Mouse (Mus musculus): ENCODE results near the gene Coq7. TPM values are rescaled to one million over a fixed set of nuclear protein-coding genes. Genes with fewer than 3 reads are reported as not detected.

Coq7 gene
- total RNA-seq (2021), result 10 to 100 TPM; 63.5 to 67.8 TPM
- long read RNA-seq, experiment 1, transcript Coq7-201 (6 exons, 914 nt), result major isoform, 86 of 87 reads
- long read RNA-seq, experiment 1, partial matches to known transcripts, result 0 of 87 reads
- long read RNA-seq, experiment 1, other reads (novel, unspliced or antisense), result 1 of 87 reads
- long read RNA-seq, experiment 2, transcript Coq7-201 (6 exons, 914 nt), result major isoform, 70 of 76 reads
- long read RNA-seq, experiment 2, partial matches to known transcripts, result 2 of 76 reads
- long read RNA-seq, experiment 2, other reads (novel, unspliced or antisense), result 3 of 76 reads

DNA sequence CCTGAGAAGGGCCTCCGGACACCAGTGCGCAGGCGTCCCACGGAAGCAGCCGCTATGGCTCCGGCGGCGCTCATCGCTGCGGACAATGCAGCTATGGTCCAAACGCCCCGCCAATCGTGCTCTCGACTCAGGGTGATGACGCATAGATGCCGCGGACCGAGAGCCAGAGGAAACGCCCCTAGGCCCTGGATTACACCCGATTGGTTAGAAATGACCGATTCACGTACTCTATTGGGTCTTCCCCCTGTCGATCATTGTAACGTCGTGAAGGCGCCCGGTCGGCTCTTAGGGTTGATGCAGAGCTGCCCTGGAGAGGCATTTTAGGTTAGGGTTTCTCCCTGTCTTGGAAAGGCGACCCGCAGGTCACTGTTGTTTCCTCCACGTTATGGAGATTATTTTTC, at the start of gene Coq7:
Gene Coq7, minus strand, starts transcription at position 179 of the 401 bp plus-strand sequence.
- DNase-seq (ENCODE audit: low spot score in 2 of 2), result peak in 1 of 2 experiments; percentile 92

- no peak for DNase-seq (ENCODE audit: low spot score in 2 of 2)
Measured at GRCm38 (mm10) chr7:118579938-118580337, 46.8 kb upstream of the Coq7 start.

GRCm38 (mm10) chr7:118578269-118578668, 45.1 kb upstream of the Coq7 start:
- no peak for DNase-seq (ENCODE audit: low spot score in 2 of 2)

GRCm38 (mm10) chr7:118572039-118572438, 38.9 kb upstream of the Coq7 start:
- DNase-seq (ENCODE audit: low spot score in 2 of 2), result no peak

DNA sequence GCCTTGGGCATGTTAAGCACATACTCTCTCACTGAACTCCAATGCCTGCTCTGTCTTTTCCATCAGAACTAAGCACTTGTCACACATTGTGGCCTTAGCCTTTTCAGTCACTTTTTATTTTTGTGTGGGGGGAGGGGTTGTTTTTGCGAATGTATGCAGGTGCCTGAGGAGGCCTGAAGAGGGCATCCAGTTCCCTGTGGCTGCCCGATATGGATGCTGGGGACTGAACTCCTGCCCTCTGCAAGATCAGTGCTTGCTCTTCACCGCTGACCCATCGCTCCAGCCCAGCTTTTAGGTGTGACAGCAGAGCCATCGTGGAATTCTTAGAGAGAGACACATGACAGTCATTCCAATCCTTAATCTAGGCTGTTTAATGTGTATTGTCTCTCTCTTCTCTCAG, 38.2 kb upstream of the Coq7 start:
- DNase-seq (ENCODE audit: low spot score in 2 of 2), result no peak

DNA sequence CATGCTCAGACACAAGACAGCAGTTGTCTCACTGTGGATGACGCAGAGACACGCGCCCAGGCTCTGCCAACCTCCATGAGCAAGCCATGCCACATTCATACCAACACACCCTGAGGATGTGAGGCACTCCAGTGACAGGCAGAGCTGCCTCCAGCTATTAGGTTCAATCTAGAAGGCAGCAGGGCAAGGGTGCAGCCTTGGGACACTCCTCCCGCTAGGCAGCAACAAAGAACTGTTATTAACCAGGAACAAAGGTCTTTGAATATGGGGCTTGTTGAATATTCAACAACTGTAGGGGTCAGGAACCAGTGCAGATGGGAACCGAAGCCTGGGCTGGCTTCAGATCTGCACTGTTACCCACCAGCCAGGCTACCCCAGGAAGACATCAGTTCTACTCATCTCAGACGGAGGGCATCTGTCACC, 36.0 kb upstream of the Coq7 start:
- DNase-seq (ENCODE audit: low spot score in 2 of 2), result no peak

- DNase-seq (ENCODE audit: low spot score in 2 of 2), result no peak
Measured at GRCm38 (mm10) chr7:118554290-118554689, 21.1 kb upstream of the Coq7 start.

DNA sequence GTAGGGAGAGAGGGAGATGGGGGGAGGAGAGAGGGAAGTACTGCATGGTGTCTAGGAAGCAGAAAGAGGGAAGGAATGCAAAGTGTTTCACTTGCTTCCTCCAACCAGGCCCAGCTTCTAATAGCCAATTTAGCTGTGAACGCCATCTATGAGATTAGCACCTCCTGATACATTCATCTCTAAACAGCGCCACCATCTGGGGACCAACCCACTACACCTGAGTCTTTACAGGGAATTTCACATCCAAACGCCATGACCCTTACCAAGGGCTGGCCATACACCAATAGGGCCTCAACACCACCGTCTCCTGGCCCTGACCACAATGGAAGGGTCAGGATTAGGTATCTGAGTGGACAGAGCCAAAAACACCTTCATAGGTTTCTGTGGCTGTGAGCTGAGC, 20.7 kb upstream of the Coq7 start:
- no peak for DNase-seq (ENCODE audit: low spot score in 2 of 2)

- DNase-seq (ENCODE audit: low spot score in 2 of 2), result no peak
Measured at GRCm38 (mm10) chr7:118547451-118547850, 14.3 kb upstream of the Coq7 start.

DNA sequence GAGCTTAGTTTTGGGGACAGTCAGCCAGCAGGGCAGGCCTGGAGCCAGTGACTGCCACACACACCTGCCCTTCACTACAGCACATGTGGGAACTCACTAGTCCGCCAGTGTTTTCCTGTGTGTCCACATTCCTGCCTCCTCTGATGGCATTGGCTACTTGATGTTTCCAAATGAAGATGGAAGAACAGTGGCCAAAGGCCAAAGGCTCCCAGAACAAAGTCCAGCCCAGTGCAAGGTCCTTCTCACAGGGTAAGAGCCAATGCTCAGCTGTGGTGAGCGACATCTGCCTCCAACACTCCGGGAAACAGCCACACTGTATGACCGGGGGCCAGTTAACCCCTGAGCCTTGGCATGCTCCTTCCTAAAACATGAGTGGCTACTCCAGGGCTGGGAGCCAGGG, 11.0 kb upstream of the Coq7 start:
- no peak for DNase-seq (ENCODE audit: low spot score in 2 of 2)

DNA sequence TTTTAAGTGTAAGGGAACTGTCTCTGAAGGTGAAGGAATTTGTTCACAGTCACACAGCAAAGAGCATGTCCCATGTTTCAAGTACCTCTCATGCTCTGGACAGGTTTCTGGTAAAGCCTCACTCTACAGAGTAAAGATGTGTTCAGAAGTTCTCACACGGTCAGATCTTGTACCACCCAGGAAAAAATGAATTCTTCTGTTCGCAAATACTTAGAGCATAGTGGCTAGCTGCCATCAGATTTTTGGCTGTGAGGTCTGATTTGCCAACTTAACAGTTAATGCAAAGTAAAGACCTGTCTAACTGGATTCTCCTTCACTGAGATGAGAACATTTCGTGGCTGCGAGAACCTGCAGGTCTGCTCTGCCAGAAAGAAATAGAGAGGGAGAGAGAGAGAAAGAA, 1.9 kb upstream of the Coq7 start:
- DNase-seq (ENCODE audit: low spot score in 2 of 2), result no peak

DNA sequence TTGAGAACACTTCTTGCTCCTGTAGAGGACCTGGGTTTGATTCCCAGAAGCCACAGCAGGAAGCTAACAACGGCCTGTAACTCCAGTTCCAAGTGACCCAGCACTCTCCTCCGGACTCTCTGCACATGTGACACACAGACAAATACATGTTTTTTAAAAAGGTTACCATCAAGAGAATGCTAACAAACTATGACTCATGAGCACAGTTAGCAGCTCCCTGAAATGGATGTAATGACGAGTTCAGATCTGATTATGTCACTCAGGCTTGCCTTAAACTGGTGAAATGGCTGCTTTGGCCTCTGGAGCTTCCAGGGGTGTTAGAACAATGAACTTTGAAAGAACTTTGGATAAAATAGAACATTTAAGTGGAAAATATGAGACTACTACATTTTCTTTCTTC, 1.2 kb upstream of the Coq7 start:
- DNase-seq (ENCODE audit: low spot score in 2 of 2), result no peak

DNA sequence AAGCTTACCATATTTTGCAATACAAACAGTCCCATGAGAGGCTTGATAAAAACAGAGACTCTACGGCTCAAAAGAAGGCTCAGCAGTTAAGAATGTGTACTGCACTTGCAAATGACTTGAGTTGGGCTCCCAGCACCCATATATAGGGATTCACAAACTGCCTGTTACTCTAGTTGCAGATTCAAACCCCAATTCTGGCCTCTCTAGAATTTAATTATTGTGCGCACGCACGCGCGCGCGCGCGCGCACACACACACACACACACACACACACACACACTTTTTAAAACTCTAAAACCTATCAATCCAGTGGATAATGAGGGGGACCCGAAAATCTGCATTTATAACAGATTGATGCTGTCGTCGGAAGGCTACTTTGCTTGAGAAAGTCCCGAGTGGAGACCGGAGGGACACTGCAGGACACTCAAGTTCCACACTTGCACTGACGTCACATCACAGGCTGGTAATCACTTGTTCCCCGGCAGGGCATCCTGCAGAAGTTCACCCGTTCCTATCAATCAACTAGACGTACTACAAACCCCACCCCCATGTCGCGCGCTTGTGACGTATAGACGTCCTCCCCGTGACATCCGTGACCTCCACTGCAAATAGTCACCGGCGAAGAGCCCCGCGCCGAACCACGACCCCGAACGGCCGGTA, 508 bp downstream of the Coq7 start:
- peak; percentile 94 to 98 for DNase-seq (ENCODE audit: low spot score in 2 of 2)

- DNase-seq (ENCODE audit: low spot score in 2 of 2), result no peak
Measured at GRCm38 (mm10) chr7:118526967-118527366, 6.2 kb downstream of the Coq7 start.

DNA sequence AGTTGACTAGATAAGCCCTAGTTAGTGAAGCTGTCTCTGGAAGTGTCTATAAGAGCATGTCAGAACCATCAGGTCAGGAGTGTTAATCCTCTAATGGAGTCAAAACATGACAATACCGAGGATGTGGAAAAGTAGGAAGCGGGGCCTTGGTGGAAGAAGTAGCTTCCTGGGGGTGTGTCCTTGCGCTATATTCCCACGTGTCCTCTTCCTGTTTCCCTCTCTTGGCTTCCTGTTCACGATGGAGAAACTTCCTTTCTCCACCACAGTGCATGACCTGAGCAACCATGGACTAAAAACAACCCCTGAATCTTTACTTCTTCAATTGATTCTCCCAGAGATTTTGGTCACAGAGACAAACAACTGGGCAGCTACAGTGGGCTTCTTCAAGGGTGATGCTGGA, 11.1 kb downstream of the Coq7 start:
- no peak for DNase-seq (ENCODE audit: low spot score in 2 of 2)

GRCm38 (mm10) chr7:118519661-118520060, 13.5 kb downstream of the Coq7 start:
- DNase-seq (ENCODE audit: low spot score in 2 of 2), result no peak

- peak; percentile 72 to 82 for DNase-seq (ENCODE audit: low spot score in 2 of 2)
Measured at GRCm38 (mm10) chr7:118518687-118519086, 14.5 kb downstream of the Coq7 start.

GRCm38 (mm10) chr7:118517819-118518218, 15.3 kb downstream of the Coq7 start:
- no peak for DNase-seq (ENCODE audit: low spot score in 2 of 2)

GRCm38 (mm10) chr7:118508556-118508955, 24.6 kb downstream of the Coq7 start:
- no peak for DNase-seq (ENCODE audit: low spot score in 2 of 2)

GRCm38 (mm10) chr7:118503844-118504243, 29.3 kb downstream of the Coq7 start:
- peak in 1 of 2 experiments; percentile 20 for DNase-seq (ENCODE audit: low spot score in 2 of 2)

GRCm38 (mm10) chr7:118502333-118502732, 30.8 kb downstream of the Coq7 start:
- DNase-seq (ENCODE audit: low spot score in 2 of 2), result no peak

DNA sequence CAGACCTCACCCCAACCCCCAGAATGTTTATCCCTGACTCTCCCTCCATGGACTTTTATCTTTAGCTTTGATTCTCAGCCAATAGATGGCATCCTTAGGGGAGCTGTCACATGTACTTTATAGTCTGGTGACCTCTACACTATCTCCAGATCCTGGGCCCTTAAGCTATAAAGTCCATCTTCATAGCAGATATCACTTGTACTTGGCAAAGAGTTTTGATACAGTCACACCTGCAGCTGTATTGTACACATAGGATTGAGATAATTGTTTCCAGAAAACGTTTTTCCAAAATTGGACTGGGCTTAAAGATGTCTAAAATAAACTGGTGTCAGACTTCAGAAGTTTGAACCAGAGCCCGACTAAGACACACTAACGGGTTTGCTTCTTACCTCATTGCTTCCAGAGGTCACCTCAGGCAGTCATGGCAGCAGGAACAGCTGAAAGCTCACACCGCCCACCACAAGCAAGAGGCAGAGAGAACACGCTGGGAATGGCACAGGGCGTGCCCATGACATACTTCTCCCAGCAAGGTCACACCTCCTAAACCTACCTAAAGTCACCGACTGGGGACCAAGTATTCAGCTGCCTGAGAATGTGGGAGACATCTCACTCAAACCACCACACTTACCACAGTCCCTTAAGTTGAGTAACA, 33.2 kb downstream of the Coq7 start:
- no peak for DNase-seq (ENCODE audit: low spot score in 2 of 2)
